Mouse (Mus musculus) cerebellum, adult 2 months (tissue): ENCODE measurements around the gene Ints11. TPM values are rescaled to one million over a fixed set of nuclear protein-coding genes. Genes with fewer than 3 reads are reported as not detected.

Experiments
- DNase-seq, 2 experiments: peaks; one replicate each; pipeline ENCODE4 v3.0.0; 2021
- H3K27ac ChIP-seq: fragments of 200-500 bp; 2 replicates; pipeline ENCODE4 v1.5.1; 2012; ENCODE audit warnings: low read length, control low read depth, inconsistent platforms; ENCODE audit not compliant: insufficient read depth
- H3K27me3 ChIP-seq: fragments of 200-500 bp; 2 replicates; pipeline ENCODE4 v1.6.1; 2012; ENCODE audit warnings: inconsistent platforms, mild to moderate bottlenecking, low read length, moderate library complexity; ENCODE audit not compliant: control insufficient read depth, insufficient read depth
- H3K4me1 ChIP-seq: fragments of 200-500 bp; 2 replicates; pipeline ENCODE4 v1.6.1; 2011; ENCODE audit warnings: low read length; ENCODE audit not compliant: control insufficient read depth, insufficient read depth
- H3K4me3 ChIP-seq: fragments of 200-500 bp; replicated peaks from 2 replicates; pipeline ENCODE3; 2011; ENCODE audit warnings: mild to moderate bottlenecking, low read depth, low read length, control low read depth; ENCODE audit not compliant: insufficient read depth
- CTCF ChIP-seq: fragments of 200-500 bp; IDR thresholded peaks from 2 replicates; pipeline ENCODE4 v1.5.1; 2011; ENCODE audit warnings: low read depth, mild to moderate bottlenecking, control low read depth, low read length, moderate library complexity, borderline replicate concordance; ENCODE audit not compliant: insufficient read depth
- POLR2A ChIP-seq: fragments of 200-500 bp; IDR thresholded peaks from 2 replicates; pipeline ENCODE4 v1.6.1; 2011; ENCODE audit warnings: low read length, control low read depth, borderline replicate concordance; ENCODE audit not compliant: insufficient read depth
- WGBS: fragments of 180-500 bp; shearing (Covaris S2); methylation state at CpG from one replicate; pipeline ENCODE4 v1.1.7; 2018; 5-methylcytosine and 5-hydroxymethylcytosine counted together
- polyA plus RNA-seq: library from polyadenylated mRNA; depleted of rRNA; stranded (reverse); fragments of >200 nt; gene quantifications from 2 replicates; pipeline ENCODE4 v1.2.3, GENCODE M21; 2012; rRNA removed

The Ints11 gene
- 50.1 and 52.2 TPM in 2 replicates for polyA plus RNA-seq

DNA sequence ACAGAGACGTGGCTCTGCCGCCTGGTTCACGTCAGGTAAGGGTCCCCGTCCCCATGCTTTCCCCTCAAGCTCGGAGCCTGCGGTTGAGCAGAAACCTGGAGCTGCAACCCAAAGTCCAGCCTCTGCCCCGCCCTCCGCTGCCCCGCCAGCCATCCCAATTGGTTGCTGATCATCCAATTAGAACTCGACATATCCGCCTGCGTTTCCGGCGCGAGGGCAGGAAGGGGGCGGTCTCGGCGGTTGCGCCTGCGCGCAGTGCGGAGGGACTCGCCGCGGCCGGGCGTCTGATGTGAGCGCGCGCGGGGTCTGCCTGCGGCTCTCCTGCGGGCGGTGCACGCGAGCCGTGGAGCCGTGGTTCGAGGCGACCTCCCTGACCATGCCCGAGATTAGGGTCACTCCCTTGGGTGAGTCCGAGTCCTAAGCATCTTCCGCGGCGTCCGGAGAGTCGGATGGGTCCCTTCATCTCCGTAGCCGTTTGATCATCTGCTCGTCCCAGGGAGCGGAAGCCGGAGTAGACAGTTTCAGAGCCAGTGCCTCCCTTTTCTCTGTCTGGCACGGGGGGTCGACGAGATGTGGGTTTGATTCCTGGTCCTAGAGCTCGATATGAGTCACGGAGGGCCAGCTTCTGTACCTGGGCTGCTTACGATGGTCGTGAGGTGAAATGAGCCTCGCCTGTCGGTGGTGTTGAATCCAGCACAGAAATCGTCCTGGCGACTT lies at the start of gene Ints11, which contains the start of gene Cptp:
Gene Ints11 (plus strand): TSS at position 230 of the 717 bp plus-strand sequence.
Gene Cptp (minus strand): TSS at position 124 of the 717 bp plus-strand sequence.
- Histone ChIP-seq H3K4me1 (peaks cover 12% of the 10 kb centered on the region), H3K27me3 (no peaks in the 10 kb centered on the region), H3K27ac (peak within 1 kb of the TSS; percentile 33), H3K4me3 (peak within 1 kb of the TSS; percentile 82)
- peak; percentile 96 to 97 for DNase-seq
- WGBS = under 1% methylated on average over 63 of the region's 63 CpGs
- no peak for TF ChIP-seq CTCF
- peak; percentile 86 for TF ChIP-seq POLR2A

DNA sequence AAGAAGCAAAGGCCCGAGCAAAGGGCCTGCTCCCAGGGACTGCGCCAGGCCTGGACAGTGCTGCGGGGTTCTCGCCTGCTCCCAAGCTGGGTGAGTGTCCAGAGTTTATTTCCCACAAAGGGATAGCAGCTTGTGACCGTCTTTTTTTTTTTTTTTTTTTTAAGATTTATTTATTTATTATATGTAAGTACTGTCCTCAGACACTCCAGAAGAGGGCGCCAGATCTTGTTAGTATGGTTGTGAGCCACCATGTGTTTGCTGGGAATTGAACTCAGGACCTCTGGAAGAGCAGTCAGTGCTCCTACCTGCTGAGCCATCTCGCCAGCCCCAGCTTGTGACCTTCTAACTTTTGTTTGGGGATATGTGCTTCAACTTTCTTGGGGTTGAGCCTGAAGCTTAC lies 48.3 kb upstream of the Ints11 start:
- no peak for DNase-seq
- WGBS = 65% methylated on average over 7 of the region's 7 CpGs
- no peaks in the 10 kb centered on the region for H3K4me1 ChIP-seq
- no peaks in the 10 kb centered on the region for H3K27me3 ChIP-seq
- H3K4me3 ChIP-seq = no peak overlapping the region
- no peak for TF ChIP-seq CTCF
- no peak for TF ChIP-seq POLR2A
- H3K27ac ChIP-seq = no peak overlapping the region

DNA sequence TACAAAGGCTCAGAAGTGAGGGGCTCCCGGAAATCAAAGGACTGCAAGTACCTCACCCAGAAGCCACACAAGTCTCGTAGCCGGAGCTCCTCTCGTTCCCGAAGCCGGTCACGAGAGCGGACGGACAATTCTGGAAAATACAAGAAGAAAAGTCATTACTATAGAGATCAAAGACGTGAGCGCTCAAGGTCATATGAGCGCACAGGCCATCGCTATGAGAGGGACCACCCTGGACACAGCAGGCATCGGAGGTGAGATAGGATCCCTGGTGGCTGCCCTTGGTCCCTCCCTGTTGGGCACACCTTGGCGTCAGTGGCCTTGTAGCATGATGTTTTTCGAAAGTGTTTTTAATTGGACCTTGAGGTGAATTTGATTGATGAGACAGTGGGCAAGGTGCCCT lies 45.9 kb upstream of the Ints11 start:
- no peak for DNase-seq
- H3K4me3 ChIP-seq = no peak overlapping the region
- no peak overlapping the region for H3K27ac ChIP-seq
- WGBS = 95% methylated on average over 16 of the region's 16 CpGs
- no peak for TF ChIP-seq POLR2A
- no peak for TF ChIP-seq CTCF
- no peaks in the 10 kb centered on the region for H3K4me1 ChIP-seq
- H3K27me3 ChIP-seq = no peaks in the 10 kb centered on the region

DNA sequence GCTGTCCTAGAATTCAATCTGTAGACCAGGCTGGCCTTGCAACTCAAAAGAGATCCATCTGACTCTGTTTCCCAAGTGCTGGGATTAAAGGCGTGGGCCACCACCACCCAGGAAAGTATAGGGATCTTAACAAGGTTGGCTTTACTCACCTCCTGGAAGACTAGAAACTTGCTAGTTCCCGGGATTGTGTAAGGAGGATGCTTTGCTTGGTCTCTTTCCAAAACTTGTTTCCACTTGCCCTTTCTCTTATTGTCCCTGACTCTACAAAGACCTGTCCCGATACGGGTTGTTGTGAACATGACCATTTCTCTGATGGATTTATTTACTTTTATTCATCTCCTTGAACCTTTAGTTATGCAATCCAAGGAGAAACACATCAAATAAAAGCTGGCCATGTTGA lies 39.5 kb upstream of the Ints11 start:
- TF ChIP-seq CTCF (no peak), POLR2A (no peak)
- Histone ChIP-seq H3K4me3 (no peak overlapping the region), H3K27me3 (no peaks in the 10 kb centered on the region), H3K4me1 (peaks cover 8% of the 10 kb centered on the region), H3K27ac (no peak overlapping the region)
- WGBS = 92% methylated on average over 4 of the region's 4 CpGs
- no peak for DNase-seq

DNA sequence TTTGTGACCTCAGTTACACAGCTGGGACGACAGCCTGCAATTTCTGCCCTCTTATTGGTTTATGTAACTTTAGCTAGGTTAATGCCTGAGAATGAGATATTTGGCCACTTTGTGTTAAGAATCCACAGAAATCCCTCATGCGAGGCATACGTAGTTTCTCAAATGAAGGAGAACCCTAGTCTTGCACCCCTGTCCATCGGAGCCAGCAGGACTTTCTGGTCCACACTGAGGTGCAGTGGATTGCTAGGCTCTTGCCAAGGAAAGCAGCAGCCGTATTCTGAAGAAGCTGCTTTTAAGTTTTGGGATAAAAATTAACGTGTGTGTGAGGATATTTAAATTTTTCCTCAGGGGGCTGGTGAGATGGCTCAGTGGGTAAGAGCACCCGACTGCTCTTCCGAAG lies 38.8 kb upstream of the Ints11 start:
- TF ChIP-seq CTCF = no peak
- TF ChIP-seq POLR2A = no peak
- Histone ChIP-seq H3K4me3 (peak overlapping the region; percentile 14), H3K4me1 (peaks cover 8% of the 10 kb centered on the region), H3K27me3 (no peaks in the 10 kb centered on the region), H3K27ac (no peak overlapping the region)
- no peak for DNase-seq
- 48% methylated on average over 8 of the region's 8 CpGs for WGBS

DNA sequence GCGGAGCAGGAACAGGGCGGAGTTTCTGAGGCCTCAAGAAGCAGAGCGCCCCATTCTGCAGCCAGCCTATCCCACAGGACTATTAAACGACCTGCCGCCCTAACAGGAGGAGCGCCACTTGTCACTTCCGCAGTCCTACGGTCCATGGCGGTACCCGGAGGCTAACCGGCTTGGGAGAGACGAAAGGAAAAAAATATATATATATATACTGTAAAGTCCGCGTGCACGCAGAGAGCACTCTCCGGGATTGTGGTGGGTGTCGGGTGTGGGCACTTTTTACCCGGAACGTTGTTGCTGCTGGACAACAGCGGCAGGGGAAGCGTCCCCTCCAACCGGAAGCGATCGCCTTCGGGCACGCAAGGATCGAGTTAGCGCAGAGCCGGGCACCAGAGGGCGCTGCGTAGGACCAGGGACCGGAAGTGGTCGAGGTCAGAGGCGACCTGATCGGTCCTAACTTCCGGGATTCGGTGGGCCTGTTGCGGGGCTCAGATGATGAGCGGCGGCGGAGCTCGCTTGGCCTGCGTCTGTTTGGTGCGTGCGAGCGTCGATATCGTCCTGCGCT lies 38.1 kb upstream of the Ints11 start, which contains the start of gene Aurkaip1:
Gene Aurkaip1 (plus strand): TSS at position 68 of the 562 bp plus-strand sequence.
- peak; percentile 95 to 97 for DNase-seq
- H3K4me3 ChIP-seq = peak within 1 kb of the TSS; percentile 83
- H3K4me1 ChIP-seq = peaks cover 8% of the 10 kb centered on the region
- peak within 1 kb of the TSS; percentile 44 for H3K27ac ChIP-seq
- WGBS = under 1% methylated on average over 49 of the region's 49 CpGs
- no peaks in the 10 kb centered on the region for H3K27me3 ChIP-seq
- TF ChIP-seq POLR2A (peak; percentile 73; the same call in 1 of the 2 replicates), CTCF (peak; percentile 82)

DNA sequence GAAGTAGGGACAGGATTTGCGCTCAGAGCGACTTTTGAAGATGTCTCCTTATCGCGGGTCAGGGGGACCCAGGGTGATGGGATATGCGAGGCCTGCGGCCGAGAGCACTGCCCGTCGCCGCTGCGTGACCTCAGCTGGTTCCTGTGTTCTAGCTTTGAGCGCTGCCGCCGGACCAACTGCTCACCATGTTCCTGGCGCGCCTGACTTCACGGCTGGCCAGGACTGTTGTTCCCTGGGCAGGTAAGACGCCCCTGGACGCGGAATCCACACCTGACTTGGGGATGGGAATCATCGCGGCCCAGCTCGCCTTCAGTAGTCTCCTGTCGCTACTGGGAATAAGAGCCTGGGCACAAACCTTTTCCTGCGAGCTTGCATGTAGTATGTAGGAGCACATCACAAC lies 37.5 kb upstream of the Ints11 start:
- TF ChIP-seq CTCF (no peak), POLR2A (no peak)
- H3K27ac ChIP-seq = peak overlapping the region; percentile 44
- no peaks in the 10 kb centered on the region for H3K27me3 ChIP-seq
- peak overlapping the region; percentile 83 for H3K4me3 ChIP-seq
- WGBS = under 1% methylated on average over 25 of the region's 25 CpGs
- peaks cover 8% of the 10 kb centered on the region for H3K4me1 ChIP-seq
- DNase-seq = no peak

DNA sequence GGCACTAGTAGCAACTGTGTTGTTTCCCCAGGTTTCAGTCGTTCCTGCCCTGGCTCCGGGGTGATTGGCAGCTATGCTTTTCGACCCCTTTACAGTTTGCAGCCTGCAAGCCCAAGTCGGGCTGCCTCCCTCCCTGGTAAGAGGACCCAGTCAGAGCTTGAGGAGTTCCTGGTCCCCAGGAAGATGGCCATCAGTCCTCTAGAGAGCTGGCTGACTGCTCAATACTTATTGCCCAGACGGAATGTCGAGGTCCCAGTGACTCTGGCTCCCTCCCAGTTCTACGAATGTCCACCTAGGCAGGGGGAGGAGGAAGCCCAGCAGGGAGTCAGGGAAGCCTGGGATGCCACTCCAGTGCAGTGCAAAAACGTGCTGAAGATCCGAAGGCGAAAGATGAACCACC lies 37.0 kb upstream of the Ints11 start:
- peaks cover 8% of the 10 kb centered on the region for H3K4me1 ChIP-seq
- no peak overlapping the region for H3K27ac ChIP-seq
- DNase-seq = no peak
- TF ChIP-seq POLR2A = no peak
- TF ChIP-seq CTCF = no peak
- peak overlapping the region; percentile 83 for H3K4me3 ChIP-seq
- H3K27me3 ChIP-seq = no peaks in the 10 kb centered on the region
- 34% methylated on average over 10 of the region's 10 CpGs for whole genome bisulfite sequencing
